Mouse (Mus musculus): ENCODE results near the gene A930002H24Rik. TPM values are rescaled to one million over a fixed set of nuclear protein-coding genes. Genes with fewer than 3 reads are reported as not detected.
"Not testable (repeated sequence)": the region's sequence is repeated elsewhere in the genome, so short reads cannot be mapped to it uniquely, and the experiment has no call there.

A930002H24Rik gene
- total RNA-seq (2021), result 1.5 and 2.2 TPM in 2 replicates
- long read RNA-seq, partial matches to known transcripts, result 0 of 4 reads
- long read RNA-seq, other reads (novel, unspliced or antisense), result 0 of 4 reads

DNA sequence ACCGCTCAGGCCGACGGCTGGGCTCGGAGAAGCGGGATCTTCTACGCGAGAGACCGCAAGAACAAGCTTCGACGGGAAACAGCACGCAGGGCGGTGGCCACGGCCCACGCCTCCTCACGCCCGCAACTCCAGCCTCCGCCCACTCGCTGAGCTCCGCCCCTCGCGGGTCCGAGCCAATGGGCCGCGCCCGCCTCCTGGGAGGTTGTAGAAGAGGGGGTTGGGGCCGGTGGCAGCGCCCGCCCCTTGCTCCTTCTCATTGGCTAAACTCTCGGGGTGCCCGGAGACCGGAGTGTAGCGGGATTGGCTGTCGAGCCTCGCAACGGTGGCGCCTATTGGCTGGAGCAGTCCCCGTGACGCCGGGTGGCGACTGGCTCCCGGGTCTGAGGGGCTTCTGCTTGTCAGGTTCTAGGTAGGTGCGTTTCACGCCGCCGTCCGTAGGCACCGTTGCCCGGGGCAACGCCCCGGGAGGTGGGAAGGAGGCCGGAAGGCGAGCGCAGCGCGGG lies at the start of gene A930002H24Rik:
TSS of gene A930002H24Rik (minus strand) at position 145 of the 503 bp plus-strand sequence.
- DNase-seq, result peak; percentile 99

DNA sequence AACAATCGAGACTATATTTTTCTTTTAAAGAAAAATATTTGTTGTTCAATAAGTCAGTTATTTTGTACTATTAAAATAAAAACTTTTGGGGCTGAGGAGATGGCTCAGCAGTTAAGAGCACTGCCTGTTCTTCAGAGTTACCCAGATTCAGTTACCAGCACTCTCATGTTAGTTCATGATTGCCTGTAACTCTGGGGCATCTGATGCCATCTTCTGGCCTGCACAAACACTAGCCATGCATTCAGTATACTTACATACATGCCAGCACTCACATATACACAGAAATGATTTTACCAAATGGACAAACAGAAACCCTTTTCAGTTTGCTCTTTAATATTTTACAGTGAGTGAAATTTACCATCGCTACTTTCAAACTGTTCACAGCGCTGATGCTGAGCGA lies 45.7 kb upstream of the A930002H24Rik start:
- no peak for DNase-seq

DNA sequence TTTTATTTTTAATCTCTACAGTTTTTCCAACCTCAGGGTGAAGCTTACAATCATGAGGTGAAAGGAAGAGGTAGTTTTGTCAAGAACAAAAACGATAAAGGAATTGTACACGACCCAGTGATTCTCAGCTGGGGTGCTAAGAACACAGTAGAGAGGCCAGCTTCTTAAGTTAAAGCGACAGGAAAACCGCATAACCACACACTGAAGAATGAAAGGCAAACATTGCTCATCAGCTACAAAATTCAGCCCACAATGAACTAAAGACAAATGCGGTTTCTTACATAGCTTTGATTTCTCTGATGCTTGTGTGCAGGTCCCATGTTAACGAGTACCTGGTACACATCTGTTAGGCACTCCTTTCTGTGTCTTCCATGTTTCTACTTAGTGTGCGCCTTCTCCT lies 33.5 kb upstream of the A930002H24Rik start:
- DNase-seq, result no peak

DNA sequence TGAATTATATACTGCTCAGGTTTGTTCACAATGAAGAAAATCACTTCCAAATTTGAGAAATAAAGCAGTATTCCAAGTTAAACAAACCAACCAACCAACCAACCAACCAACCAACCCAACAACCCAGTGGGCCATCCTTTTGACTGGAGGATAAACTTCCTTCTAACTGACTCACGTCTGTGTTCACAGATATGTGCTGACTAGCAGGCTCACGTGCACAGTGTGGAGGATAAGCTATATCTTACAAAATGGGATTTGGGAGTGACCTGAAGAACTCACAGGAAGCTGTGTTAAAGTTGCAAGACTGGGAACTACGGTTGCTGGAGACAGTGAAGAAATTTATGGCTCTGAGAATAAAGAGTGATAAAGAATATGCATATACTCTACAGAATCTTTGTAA lies 32.2 kb upstream of the A930002H24Rik start:
- DNase-seq, result no peak

DNA sequence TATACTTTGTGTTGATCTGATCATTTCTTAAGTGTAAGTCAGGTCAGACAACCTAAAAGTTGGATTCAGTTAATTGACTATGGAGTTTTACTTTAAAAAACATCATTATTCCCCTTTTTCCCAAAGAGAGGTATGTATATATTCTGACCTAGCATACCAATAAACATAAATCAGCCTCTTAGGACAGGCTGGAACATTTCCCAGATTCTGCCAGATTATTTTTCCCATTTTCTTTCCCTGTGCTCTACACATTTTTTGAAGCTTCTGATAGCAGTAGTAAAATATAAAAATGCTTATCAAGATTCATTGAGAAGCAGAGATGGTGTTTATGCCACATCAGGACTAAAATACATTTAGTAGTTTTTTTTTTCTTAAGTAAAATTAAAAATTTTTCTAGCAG lies 27.0 kb upstream of the A930002H24Rik start:
- no peak for DNase-seq

DNA sequence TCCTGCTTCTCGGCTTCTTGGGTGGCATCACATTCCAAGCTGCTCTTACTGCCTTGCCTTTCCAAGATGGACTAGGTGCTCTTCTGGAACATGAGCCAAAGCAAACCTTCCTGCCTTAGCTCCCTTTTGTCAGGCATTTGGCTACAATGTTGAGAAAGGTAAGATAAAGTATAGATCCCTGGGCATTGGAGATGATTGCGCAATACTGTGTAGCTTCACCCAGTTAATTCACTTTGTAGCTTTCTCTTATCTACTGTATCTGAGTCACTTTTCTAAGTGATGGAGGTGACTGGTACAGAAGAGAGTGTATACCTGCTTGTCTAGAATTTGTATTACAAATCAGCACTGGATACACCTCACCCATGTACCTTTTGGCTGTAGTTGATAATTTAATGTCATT lies 23.4 kb upstream of the A930002H24Rik start:
- no peak for DNase-seq

DNA sequence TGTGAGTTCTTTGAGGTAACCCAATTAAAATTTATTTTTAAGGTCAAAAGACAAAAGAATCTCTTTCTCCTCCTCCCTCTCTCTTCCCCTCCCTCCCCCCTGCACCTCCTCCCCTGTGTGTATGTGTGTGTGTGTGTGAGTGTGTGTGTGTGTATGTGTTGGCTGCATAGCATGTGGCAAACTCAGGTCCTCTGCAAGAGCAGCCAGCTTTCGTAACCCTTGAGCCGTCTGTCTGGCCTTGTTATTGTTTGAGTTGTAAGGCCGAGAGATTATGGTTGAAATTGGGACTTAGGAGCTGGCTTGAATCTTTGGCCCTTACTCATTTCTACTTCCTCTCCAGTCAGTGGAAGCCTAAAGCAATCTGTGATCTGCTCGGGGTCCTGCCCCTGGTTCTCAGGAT lies 16.4 kb upstream of the A930002H24Rik start:
- DNase-seq, result no peak

DNA sequence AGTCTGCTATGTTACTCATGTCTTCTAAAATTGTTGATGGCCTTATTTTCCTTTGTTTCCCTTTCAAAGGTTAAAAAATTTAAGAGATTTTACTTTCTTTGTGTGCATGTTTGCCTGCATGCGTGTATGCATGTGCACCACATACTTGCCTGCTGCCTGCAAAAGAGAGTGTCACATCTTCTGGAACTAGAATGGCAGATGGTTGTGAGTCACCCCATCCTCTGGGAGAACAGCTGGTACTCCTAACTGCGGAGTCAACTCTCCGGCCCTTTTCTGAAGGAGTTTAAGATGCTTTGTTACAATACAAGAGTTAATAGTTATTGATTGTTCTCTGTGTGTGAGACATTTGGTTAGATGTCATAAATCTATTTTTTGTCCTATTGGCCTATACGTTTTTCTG lies 15.3 kb upstream of the A930002H24Rik start:
- no peak for DNase-seq

DNA sequence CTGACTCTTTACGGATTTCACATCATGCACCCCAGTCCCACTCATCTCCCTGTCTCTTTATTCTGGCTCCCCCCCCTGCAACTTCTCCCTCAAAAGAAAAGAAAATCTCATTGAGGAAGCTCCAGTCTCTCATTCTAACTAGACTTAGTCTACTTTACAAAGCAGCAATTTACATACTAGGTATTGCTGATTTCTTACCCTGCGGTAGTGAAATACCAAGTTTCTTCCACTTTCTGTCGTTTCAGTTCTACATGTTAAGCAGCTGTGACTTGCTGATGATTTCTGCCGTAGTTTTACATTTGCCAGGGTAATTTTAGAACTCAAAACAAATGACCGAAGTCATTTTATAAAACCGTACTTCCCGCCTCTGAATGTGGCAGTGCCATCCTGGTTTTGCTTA lies 8.2 kb upstream of the A930002H24Rik start:
- no peak for DNase-seq

DNA sequence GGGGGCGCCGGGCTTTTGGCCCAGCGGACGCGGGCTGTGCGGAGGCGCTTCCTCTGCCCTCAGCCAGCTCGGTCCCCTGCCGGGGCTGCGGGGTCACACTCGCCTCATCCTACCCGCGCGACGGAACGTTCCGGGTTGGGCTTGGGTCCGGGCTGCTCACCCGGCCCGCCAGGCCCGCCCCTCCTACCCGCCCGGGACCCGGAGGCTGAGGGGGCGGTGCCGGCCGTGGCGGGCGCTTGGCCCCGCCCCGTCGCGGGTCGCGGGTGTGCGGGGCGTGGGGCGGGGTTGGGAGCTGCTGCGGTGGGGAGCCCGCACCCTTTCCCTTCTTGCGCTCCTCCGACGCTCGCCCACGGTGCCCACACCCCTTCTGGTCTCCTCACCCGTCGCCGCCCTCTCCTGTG lies 580 bp upstream of the A930002H24Rik start:
- DNase-seq, result peak; percentile 63

DNA sequence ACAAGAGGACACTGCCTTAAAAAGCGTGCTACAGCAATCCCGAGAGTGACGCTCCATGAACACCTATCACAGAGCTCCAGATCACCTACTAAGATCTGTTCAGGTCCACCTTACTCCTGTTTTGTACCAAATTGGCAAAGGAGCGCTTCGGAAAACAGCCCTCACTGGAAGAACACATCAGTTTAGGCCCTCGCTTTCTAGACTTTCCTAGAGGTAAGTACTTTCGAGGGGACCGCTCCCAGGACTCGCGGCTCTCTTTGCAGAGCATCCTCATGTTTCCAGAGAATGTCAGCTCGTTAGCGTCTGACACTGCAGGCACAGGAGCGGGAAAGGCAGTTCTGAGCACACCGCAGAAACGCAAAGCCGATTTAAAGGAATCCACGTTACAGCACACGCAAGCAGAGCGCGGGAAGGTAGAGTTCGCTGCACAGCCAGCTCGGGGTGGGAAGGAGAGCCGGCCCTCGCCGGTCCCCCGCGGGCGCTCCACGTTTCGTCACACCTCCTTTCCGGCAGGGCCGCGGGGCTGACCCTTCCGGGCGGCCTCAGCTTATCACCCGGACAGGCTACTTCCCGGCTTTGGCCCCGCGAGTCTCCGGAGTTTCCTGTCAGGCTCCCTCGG lies 470 bp downstream of the A930002H24Rik start, which contains the start of gene Fer:
TSS of gene Fer (plus strand) at position 51 of the 619 bp plus-strand sequence.
- DNase-seq, result no peak

DNA sequence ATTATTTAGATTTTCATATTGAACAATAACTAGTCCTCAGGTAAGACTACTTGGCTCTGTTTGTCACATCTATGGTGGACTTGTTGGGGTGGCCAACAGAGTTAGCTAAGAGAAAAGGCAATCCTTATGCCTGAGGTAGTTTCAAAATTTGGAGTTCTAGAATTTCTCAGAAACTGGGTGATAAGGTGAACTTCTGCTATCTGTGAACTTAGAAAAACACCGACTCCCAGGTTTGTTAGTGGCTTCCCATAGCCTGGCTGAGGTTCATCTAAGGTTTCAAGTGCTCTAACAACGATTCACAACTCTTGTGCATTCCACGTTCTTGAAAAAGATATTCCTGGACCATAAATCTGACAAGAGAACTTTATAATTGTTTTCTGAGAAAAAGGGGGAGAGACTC lies 1.2 kb downstream of the A930002H24Rik start:
- DNase-seq, result no peak

DNA sequence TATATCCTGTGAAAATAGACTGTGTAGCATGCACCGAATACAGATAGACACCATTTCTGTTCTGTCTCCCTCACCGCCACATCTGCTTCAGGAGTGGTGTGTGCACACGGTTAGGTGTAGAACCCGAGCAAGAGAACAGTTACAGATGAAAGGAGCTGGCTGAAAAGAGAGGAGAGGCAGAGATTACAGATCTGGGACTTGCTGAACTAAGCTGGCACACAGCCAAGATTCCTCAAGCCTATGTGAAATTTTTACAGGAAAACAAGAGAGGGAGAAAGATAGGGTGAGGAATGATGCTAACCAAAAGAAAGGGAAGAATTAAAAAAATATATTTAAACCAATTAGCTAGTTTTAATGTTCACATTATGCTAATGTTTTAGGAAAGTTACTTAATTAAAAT lies 2.6 kb downstream of the A930002H24Rik start:
- no peak for DNase-seq

DNA sequence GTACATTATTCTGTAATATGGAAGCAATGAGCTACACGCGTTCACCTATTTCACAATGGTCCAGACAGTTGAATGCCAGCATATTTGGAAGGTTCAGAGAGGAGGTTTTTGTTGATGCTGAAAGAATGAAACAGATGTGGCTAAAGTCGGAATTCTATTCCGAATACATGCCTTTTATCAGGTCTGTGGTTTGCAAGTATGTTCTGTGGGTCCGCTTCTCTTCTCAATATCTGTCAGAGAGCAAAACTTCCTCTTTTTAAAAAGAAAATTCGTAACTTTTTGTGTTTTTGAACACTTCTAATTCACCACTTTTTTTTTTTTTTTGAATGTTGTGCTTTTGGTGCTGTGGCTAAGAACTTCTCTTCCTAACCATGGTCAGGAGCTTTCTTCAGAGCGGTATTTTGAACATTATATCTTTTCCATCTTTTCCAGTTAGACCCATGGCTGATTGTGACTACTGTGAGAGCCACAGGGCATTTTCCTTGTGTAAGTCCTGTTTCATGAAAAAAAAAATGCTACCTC lies 6.5 kb downstream of the A930002H24Rik start:
- no peak for DNase-seq

DNA sequence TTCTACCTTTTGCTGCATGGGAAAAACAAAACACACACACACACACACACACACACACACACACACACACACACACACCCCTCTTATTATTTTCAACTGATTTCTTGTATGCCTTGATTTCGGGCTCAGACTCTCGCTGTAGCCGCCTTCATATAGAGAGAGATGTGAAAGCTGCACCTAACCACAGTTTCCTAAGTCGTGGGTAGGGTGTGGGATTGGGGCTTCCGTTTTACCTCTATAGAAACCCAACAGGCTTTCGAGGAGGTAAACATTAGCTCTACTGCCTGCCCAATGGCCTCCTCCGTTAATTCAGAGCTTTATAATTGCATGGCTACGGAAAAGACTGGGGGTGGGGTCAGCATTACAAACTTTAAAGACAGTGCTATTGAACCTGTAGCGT lies 13.6 kb downstream of the A930002H24Rik start:
- no peak for DNase-seq

DNA sequence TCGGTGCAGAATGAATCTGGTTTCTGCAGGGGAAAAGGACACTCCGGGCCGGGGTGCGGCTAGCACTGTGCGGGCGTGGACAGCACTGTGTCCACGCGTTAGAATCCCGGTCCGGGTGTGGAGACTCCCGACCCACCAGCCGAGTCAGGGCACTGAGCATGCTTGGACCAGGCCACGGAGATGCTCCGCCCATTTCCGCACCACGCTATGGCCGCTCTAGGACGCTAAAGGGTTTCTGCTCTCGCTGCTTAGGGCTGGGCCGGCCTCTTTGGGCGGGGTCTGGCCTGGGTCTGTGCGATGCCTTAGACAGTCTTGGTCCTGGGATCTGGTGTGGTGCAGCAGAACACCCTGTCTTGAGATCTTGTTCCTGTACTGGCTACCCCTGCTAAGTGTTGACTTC lies 14.0 kb downstream of the A930002H24Rik start:
- DNase-seq, result peak; percentile 84

DNA sequence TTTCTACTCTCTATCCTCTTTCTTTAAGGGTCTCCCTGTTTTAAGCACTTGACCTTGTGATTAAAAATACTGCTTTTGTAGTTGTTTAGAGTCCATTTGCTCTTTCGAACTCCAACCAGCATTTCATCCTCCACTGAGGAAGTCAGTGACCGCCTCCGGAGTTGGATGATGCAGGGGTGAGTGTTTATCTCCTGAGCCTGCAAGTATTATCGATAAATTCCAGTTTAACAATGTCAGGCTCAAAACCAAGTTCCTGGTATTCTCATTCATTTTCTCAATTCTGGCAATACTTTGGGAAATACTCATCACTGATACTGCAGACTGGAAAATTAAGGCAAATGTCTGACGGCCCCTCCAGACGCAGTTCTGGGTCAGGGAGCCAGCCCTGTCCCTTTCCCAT lies 14.4 kb downstream of the A930002H24Rik start:
- no peak for DNase-seq

DNA sequence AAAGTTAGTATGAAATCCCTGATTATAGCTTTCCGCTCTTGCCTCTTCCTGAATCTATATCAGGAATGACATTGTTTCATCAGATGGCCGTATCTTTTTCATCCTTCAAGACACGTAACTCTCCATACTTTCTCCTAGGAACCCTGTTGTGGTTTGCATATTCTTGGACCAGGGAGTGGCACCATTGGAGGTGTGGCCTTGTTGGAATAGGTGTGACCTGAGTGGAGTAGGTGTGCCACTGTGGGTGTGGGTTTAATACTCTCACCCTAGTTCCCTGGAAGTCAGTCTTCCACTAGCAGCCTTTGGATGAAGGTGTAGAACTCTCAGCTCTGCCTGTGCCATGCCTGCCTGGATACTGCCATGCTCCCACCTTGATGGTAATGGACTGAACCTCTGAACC lies 17.8 kb downstream of the A930002H24Rik start:
- DNase-seq, result not testable (repeated sequence)

DNA sequence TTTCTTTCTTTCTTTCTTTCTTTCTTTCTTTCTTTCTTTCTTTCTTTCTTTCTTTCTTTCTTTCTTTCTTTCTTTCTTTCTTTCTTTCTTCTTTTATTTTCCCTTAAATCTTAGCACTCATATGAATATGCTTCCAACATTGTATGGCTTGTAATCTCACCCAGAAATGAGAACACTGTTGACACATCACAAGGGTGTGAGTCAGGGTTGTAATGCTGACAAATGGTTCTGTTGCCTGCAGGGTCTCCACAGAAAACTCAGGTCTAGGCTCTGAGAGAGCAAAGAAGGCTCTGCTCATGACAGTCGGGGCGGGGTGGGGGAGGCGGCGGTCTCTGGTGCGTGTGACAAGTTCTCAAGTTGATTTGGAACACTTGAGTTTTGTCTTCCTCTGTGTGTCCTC lies 18.7 kb downstream of the A930002H24Rik start:
- no peak for DNase-seq

DNA sequence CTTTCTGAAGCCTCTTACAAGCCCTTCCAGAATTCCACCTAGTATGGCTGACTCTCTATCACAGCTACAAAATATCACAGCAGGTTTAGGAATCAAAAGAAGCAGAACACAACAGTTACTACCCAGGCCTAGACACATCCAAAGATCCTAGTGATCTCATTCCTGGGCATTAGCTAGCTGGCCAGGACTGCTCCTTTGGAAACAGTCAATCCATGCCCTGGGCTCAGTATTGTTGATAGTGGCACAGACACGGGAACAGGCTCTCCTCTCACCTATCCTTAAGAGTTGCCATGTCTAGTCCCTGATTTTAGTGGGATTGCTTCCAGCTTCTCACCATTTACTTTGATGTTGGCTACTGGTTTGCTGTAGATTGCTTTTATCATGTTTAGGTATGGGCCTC lies 21.4 kb downstream of the A930002H24Rik start:
- no peak for DNase-seq

DNA sequence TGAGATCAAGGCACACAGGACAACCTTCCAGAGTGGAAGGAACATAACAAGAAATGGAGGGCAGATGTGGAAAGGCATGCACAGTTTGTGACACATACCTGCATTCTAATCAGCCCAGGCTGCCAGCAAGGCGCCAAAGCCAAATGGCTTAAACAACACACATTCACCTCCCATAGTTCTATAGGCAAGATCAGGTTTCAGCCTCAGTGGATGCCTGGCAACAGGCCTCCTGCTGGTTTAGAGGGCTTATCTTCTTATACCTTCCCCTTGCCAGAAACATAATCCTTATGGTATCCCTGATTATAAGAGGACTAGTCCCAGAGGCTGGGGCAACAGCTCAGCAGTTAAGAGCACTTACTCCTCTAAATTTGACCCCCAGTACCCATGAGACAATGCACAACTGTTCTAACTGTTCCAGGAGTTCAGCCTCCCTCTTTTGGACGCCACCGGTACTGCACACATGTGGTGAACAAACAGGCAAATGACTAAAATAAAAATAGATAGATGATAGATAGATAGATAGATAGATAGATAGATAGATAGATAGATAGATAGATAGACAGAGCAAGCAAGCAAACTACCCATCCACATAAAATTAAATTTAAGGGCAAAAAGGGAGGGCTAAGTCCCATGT lies 23.8 kb downstream of the A930002H24Rik start:
- no peak for DNase-seq

DNA sequence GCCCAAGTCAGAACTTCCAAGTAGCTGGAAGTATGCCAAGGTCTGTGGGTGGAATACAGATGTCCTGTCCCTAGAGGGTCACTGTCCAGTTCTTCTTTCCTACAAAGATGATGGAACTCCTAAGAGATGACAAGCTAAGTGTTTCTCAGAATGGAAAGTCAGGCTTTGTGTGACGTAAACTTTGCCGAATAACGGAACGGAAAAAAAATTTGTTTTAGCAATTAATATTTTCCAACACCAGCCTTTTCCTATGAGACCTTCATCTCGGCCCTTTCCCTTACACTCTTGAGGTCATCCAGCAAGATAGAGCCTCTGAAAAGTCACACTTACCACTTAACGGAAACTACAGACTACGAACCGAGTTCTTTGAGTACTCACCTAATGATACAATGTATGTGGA lies 25.4 kb downstream of the A930002H24Rik start:
- no peak for DNase-seq

DNA sequence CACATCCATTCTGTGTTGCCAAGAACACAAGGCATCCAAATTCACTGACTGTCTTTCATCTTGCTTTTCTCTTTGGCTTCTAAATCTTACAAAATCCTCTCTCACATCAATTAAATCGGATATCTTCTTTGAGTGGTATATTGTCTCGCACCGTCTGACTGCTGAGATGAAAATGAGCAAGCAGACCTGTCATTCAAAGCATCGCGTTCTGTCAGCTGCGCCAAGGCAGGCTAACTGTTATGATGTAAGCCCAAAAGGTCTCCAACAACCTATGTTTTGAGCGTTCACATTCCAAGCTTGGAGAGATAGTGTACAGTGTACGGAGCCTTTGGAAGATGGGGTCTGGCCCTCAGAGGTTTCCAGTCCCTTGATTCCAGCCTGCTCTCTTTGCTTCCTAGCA lies 26.9 kb downstream of the A930002H24Rik start:
- DNase-seq, result no peak

DNA sequence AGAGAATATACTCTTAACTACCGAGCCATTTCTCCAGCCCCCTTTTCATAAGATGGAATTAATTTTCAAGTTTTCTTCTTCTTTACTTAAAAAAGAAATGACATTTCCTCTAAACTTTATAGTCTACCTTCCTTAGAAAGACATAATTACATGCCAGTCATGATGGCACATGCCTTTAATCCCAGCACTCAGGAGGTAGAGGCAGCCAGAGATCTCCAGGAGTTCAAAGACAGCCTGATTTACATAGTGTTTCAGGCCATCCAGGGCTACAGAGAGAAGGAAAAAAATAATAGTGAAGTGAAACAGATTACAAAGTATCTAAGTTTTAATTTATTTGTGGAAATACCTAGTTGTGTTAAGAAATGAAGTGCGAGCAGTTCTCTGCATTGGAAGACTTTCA lies 27.4 kb downstream of the A930002H24Rik start:
- DNase-seq, result no peak

Measured in adrenal gland, postnatal 25 days (tissue).